Mouse (Mus musculus): ENCODE measurements at regions not wholly inside any gene's neighbourhood (a gene's known extent, or its start where the extent isn't known, plus 50 kb on each side); places are given as distances from the start of the nearest gene placed in this dataset.

- 0 out of 2 replicates have a peak, but pooled peaks have one; percentile 59 for ATAC-seq (ENCODE audit: insufficient number of reproducible peaks, insufficient read depth, low FRiP score, low read depth)
These were observed 54.5 kb upstream of the Ednrb start for GRCm38 (mm10) chr14:103898689-103899088.

GRCm38 (mm10) chr14:103895261-103895660, 51.1 kb upstream of the Ednrb start:
- ATAC-seq (ENCODE audit: insufficient number of reproducible peaks, insufficient read depth, low FRiP score, low read depth), result 0 out of 2 replicates have a peak, but pooled peaks have one; percentile 15
- Histone ChIP-seq H3K4me2 (replicated peaks; ENCODE audit: low read depth, low read length) (no peak overlapping the region), H3K9me3 (ENCODE audit: control insufficient read depth, low read depth, low read length) (no peaks in the 10 kb centered on the region), H3K36me3 (ENCODE audit: control insufficient read depth, insufficient read depth, low read length) (no peaks in the 10 kb centered on the region), H3K4me1 (ENCODE audit: control insufficient read depth, insufficient read depth, low read length) (0 out of 2 replicates have a peak, but pooled peaks cover 6% of the 10 kb centered on the region), H3K4me3 (ENCODE audit: low read depth, low read length) (no peak overlapping the region), H3K27ac (ENCODE audit: low read length) (no peak overlapping the region), H3K9ac (replicated peaks; ENCODE audit: low read depth, low read length) (no peak overlapping the region), H3K27me3 (ENCODE audit: control insufficient read depth, insufficient read depth, low read length) (no peaks in the 10 kb centered on the region)
- WGBS, result 92% methylated on average over 7 of the region's 7 CpGs

More at GRCm38 (mm10) chr14:103898689-103899088, 54.5 kb upstream of the Ednrb start:
- Histone ChIP-seq H3K4me1 (ENCODE audit: control insufficient read depth, insufficient read depth, low read length) (0 out of 2 replicates have a peak, but pooled peaks cover 6% of the 10 kb centered on the region), H3K27me3 (ENCODE audit: control insufficient read depth, insufficient read depth, low read length) (no peaks in the 10 kb centered on the region), H3K4me2 (replicated peaks; ENCODE audit: low read depth, low read length) (peak overlapping the region; percentile 44), H3K27ac (ENCODE audit: low read length) (no peak overlapping the region), H3K9me3 (ENCODE audit: control insufficient read depth, low read depth, low read length) (no peaks in the 10 kb centered on the region), H3K4me3 (ENCODE audit: low read depth, low read length) (peak overlapping the region; percentile 11; the same call in 1 of the 2 replicates), H3K9ac (replicated peaks; ENCODE audit: low read depth, low read length) (no peak overlapping the region), H3K36me3 (ENCODE audit: control insufficient read depth, insufficient read depth, low read length) (no peaks in the 10 kb centered on the region)
- 24% methylated on average over 9 of the region's 9 CpGs for WGBS
